Mouse (Mus musculus) megakaryocyte-erythroid progenitor cell, adult 5-6 weeks (primary cell): ENCODE data around the gene Gdpd5. TPM values are rescaled to one million over a fixed set of nuclear protein-coding genes. Genes with fewer than 3 reads are reported as not detected.
"Not testable (repeated sequence)": the region's sequence is repeated elsewhere in the genome, so short reads cannot be mapped to it uniquely, and the experiment has no call there.

Experiments
- ATAC-seq: replicated peaks from 2 replicates; pipeline ENCODE4 v1.8.0; 2016; ENCODE audit warnings: mild to moderate bottlenecking, inconsistent platforms; ENCODE audit not compliant: severe bottlenecking, poor library complexity, low FRiP score, low TSS enrichment
- total RNA-seq, 2 experiments: library from RNA; stranded (forward) in 1 of 2; stranded (reverse) in 1 of 2; fragments of 200-1000, 215-1000 nt in 1 of 2; fragments of >200 nt in 1 of 2; fragmentation: Nextera tagmentation in 1 of 2; gene quantifications; 2 replicates each; pipeline ENCODE4 v1.2.3; 2014 to 2017

The Gdpd5 gene
- total RNA-seq, 2 experiments from 2014 or later: 0.14 TPM; not detected in 1

DNA sequence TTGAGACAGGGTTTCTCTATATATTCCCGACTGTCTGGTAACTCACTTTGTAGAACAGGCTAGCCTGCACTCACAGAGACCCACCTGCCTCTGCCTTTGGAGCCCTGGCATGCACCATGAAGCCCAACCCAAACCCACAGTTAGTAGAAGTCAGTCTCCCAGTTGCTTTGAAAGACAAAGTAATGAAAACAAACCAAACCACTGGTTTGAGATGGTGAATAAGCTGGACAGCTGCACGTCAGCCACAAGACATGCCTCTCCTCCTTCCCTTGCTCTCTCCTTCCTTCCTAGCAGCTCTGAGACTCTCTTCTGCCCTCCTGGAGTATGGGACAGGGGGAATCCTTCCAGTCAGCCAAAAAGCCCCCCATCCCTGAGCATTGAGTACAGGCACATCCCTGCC lies 19.1 kb upstream of the Gdpd5 start:
- no peak for ATAC-seq

DNA sequence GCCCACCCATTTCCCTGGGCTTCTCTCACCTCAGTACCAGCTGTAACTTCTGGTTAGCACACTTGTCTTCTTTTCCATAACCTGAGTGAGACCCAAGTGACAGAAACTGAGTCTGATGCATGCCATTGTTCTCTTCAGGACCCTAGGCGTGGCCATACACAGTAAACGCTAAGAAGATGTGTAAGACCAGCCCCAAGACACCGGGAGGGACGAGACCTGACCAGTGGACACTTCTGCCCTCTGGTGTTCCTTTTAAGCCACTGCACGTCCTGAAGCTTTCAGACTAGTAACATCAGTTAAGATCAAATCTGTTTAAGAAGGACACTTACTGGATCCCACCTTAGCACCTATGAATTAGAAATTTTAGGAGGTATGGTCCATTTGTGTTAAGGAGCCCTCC lies 16.1 kb upstream of the Gdpd5 start:
- ATAC-seq: peak; percentile 67

DNA sequence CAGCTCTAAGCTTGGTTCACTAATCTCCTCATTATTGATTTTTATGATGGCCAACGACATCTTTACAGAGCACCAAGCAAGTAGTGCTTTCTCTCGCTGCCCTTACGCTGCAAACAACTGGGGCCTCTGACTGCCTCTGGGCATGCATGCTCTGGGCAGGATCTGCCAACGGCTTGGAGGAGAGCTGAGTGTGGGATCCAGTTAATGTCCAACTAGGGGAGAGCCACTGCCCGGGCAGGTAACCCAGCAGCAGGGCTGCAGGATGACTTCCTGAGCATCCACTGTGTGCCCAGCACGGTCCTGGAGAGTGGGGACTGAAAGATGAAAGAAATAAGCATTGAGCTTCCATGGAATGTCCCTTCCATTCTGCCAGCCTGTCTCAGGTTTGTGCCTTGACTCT lies 14.5 kb upstream of the Gdpd5 start:
- no peak for ATAC-seq

DNA sequence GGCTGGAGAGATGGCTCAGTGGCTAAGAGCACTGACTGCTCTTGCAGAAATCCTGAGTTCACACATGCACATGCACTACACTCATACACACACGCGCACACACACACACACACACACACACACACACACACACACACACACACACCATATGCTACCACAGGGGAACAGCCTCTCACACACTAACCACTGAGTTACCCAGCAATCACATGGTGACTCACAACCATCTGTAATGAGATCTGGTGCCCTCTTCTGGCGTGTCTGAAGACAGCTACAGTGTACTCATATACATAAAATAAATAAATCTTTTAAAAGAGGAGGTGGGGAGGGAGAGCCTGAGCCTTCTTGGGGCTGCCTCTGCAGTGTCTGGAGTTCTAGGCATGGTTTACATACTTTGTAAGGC lies 6.9 kb upstream of the Gdpd5 start:
- ATAC-seq: not testable (repeated sequence)

DNA sequence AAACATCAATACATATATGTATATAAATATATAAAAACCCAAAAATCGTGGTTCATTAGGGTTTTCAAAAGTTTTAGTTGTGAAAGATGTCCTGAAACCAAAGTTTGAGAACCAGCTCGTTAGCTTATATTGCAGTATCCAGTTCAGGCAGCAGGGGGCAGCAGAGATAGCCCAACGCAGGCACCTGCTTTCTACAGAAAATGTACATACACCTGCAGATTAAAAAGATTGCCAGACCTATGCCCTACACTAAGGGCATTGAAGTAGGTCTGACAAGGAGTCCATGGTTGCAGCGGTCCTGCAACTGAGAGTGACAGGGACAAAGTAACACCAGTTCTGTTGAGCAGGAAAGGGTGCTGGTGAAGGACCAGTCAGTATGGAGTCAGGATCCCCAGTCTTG lies 5.8 kb upstream of the Gdpd5 start:
- no peak for ATAC-seq

DNA sequence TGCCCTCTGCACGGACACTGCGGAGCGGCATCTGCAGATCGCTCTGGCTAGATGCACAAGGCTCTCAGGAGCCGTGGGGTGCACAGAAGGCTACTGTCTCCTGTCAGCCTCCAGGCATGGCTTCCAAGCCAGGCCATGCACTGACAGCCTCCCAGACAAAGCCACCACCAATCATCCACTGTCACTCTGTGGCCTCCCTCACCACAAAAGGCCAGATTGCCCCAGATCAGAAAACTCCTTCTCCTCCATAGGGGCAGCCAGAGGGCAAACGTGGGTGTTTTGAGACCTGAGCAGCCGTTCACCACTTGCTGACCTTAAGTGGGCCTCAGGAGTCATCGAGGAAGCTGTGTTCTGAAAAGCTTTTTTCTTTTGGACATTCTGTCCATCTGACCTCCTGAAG lies 2.3 kb upstream of the Gdpd5 start:
- no peak for ATAC-seq

DNA sequence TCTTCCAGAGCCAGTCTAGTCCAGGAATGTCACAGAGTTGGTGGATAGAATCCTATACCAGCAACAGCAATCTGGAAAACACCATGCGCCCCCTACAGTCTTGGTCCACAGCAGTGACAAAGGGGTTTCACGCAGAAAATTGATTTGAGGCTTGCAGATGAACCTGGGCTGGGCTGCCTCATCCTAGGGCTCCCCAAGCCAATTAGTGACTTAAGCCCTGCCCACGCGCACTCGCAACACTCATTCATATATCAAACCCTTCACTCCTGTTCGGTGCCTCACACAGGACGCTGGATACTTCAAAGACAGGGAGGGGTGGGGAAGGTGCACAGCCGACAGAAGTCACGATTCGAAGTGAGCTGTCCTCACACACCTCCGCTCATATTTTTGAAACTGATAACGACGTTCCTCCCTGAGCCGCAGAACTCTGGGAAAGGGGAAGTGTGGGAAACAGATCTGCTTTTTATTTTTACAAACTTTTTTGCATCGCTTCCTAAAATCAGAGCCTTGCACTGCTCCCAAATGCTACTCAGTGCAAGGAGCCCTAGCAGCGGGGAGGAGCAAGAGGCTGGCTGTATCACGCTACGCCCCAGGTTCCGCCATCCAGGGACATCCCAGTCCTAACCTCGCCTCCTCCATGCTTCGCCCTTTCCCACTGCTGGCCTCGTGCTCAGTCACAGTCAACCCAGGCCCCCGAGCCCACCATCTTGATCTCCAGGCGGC lies 562 bp upstream of the Gdpd5 start:
- ATAC-seq: peak; percentile 60

DNA sequence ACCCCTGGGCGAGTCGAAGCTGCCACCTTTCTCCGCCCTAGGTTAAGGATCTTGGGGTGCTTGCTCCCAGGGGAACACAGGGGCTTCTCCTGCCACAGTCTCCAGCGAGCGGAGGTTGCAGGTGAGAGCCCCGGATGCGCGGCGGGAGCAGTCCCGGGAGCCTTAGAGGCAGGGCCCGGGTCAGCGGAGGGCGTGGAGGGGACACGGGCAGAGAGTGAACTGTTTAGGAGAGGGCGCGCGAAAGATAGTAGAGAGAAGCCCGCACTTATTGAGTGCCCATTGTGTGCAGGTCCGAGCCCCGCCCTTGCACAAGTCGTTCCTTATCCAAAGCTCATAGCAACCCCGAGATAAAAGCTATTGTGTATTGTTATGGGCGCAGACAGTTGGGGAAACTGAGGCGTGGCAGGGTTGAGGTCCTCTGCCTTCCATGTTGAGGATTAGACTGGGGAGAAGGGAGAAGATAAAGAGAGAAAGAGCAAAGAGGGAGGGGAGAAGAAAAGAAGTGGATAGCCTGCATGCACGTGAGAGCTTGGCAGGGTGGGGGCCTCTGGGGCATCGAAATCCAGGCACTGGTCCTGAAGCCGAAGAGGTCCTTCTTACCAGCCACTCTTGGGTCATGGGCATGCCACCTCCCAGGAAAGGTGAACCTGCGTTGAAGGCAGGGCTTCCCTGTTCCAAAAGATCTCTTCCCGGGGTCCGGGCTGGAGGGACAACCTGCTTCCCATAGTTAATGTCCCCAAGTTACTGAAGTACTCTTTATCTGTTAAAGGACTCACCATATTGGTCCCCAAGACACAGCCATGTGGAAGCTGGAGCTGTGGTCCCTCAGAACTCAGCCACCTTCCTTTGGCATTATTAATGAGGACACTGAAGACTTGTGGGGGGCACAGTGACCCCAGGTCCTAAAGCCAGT lies 1.1 kb downstream of the Gdpd5 start:
- ATAC-seq: no peak

- no peak for ATAC-seq
Observed at GRCm38 (mm10) chr7:99383246-99383645, 2.0 kb downstream of the Gdpd5 start.

GRCm38 (mm10) chr7:99384101-99384611 lies 2.9 kb downstream of the Gdpd5 start:
- no peak for ATAC-seq

DNA sequence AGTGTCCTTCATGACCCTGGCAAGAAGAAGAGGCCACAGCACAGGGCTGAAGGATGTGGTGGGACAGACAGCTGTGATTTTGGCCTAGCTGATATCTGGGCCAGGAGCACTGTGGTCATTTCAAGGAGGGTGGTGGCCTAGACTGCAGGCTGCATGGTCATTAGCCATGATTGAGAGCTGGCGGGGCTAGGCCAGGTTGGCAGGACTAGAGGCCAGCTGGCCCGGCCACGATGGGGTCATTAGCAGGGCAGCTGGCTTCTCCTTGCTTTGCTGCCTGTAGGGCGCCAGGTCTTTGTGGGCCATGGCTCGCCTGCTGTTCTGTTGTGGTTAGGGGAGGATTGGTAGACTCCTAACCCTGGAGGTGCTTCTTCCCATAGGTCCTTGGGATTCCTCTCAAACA lies 4.8 kb downstream of the Gdpd5 start:
- ATAC-seq: no peak

DNA sequence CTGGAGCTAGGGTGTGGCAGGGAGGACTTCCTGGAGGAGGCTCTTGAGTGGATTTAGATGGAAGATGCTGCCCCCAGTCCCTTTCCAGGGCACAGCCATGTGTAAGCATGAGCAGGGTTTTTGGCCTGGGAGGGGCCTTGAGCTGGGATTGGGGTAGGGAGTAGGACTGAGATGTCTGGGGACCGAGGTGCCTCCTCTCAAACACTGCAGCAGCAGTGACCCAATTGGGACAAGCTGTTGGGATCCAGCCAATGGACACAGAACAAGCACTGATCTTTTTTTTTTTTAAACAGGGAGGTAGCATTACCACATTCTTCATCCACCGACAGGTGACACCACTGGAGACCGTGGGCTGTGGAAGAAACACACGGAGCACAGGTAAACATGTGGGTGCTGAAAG lies 5.6 kb downstream of the Gdpd5 start:
- ATAC-seq: no peak

DNA sequence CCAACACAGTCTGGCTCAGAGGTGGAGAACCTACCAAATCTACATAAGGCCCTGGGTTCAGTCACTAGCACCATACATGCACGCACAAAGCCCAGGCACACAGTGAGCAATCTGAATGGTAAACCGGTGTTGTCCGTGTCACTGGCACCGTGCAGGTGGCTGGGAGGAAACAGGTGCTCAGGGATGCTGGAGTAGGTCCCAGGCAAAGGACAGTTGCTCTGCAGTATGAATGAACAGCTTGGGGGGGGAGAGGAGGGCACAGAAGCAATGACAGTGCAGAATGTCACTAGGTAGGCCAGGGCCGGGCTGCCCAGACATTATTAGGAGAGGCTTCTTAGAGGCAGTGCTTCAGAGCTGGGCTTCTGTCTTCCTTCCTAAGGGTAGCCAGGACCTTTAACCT lies 6.1 kb downstream of the Gdpd5 start:
- no peak for ATAC-seq

GRCm38 (mm10) chr7:99390559-99390958 lies 9.3 kb downstream of the Gdpd5 start:
- ATAC-seq: no peak

DNA sequence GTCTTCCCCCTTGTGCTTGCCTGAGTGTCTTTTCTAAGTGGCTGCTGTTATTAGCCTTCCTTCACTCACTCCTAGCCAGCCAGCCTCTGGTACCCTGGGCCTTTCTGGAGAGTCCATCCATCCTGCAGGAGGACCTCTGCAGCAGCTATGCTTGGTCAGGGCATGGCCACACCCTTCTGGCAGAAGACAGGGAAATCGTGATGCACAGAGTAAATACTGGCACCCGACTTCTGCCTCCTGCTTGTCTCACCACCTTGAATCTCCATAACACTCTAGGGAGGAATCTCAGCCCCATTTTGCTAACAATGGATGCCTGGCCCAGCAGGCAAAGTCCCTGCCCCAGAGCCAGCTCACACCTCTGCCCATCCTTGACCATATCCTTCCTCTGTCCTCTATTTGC lies 11.5 kb downstream of the Gdpd5 start:
- no peak for ATAC-seq

DNA sequence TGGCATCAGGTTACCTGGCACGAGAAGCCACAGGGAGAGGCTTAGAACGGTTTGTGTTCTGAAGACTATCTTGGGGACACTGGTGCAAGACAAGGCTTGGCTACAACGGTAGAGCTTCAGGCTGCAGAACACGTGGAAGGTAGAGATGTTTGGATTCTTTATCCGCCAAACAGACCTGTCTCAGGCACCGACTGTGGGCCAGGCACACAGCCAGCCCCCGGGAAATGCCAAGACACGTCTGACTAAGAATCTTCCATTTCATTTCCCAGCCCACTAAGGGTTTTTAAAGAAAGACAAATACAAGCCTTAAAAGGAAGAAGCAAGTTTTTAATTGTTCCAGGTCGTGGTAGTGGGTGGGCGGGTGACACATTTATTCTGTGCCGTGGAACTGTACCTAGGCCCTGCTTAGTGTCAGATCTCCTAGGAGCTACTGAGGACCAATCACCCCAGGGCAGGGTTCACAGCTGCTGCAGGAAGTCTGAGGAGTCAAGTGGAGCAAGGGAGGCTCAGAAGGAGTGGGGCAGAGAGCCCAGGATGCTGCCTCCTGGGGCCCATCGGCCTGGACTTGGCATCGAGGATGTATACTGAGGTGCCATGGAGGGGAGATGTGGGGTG lies 12.6 kb downstream of the Gdpd5 start:
- no peak for ATAC-seq

GRCm38 (mm10) chr7:99395385-99395784 lies 14.2 kb downstream of the Gdpd5 start:
- ATAC-seq: no peak

- no peak for ATAC-seq
Observed at GRCm38 (mm10) chr7:99395908-99396616, 14.8 kb downstream of the Gdpd5 start.

DNA sequence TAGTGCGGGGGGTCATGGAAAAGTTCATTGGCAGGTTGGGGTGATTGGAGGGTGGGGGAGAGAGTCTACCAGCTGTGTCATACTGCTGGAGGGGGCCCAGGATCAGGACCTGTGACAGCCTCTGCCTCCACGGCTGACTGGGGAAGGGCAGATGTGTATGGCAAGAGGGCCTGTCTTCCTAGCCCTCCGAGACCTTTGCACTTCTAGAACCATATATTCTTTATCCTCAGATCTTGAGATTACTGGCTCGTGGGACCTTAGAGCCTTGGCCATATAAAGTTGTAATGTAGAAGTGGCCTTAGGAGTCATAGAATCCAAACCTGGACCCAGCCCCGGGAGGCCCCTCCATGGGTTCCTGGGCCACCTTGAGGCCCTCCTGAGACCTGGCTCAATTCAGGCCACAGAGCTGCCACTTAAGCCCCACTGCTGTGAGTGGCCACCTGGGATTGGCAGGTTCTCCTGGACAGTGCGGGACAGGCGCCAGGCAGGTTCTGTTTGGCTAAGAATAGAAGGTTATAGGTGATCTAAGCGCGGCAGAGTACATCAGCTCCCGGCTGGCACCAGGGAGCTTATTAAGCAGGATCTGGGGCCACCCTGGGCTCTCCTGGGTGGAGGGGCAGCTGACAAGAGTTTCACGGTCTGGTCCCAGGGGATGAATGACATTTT lies 15.9 kb downstream of the Gdpd5 start:
- ATAC-seq: no peak
